Mouse (Mus musculus): ENCODE data around the gene Tapbpl. TPM values are rescaled to one million over a fixed set of nuclear protein-coding genes. Genes with fewer than 3 reads are reported as not detected.

Tapbpl gene
- polyA plus RNA-seq, 1 experiment from 2014 or later, result 6.3 TPM

DNA sequence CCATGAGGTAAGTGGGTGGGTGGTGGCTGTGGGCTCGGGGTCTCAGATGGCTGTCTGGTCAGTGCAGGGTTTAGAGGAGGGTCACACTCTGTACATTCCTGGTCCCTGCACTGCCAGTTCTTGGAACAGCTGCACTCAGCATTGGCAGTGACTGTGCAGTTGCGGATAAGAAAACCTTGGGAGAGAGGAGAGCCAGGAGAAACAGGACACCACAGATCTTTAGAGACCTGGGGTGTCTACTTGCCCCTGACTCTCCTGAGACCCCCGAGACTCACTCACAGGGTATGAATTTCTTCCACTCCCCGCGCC, 2.8 kb upstream of the Tapbpl start:
- H3K4me1 ChIP-seq (replicated peaks; ENCODE audit: insufficient read depth, low read length), result 0 out of 2 replicates have a peak, but pooled peaks cover 5% of the 10 kb centered on the region
- H3K9ac ChIP-seq (ENCODE audit: low read depth, low read length), result no peak overlapping the region
- no peak overlapping the region for H3K4me2 ChIP-seq (ENCODE audit: low read length)
- ATAC-seq (replicated peaks; ENCODE audit: low FRiP score, low read depth) (no peak), DNase-seq (ENCODE audit: low spot score) (no peak)
- no peak overlapping the region for H3K4me3 ChIP-seq (replicated peaks; ENCODE audit: low read depth, low read length)
- no peaks in the 10 kb centered on the region for H3K36me3 ChIP-seq (ENCODE audit: insufficient read depth, low read length)
- no peak for TF ChIP-seq CTCF (IDR thresholded peaks at IDR 0.05; ENCODE audit: low read depth)
- H3K9me3 ChIP-seq (replicated peaks; ENCODE audit: low read length), result no peaks in the 10 kb centered on the region
- H3K27me3 ChIP-seq (ENCODE audit: insufficient read depth, low read length), result no peaks in the 10 kb centered on the region
- WGBS, result 63% methylated on average over 5 of the region's 5 CpGs
- H3K27ac ChIP-seq, result no peak overlapping the region

DNA sequence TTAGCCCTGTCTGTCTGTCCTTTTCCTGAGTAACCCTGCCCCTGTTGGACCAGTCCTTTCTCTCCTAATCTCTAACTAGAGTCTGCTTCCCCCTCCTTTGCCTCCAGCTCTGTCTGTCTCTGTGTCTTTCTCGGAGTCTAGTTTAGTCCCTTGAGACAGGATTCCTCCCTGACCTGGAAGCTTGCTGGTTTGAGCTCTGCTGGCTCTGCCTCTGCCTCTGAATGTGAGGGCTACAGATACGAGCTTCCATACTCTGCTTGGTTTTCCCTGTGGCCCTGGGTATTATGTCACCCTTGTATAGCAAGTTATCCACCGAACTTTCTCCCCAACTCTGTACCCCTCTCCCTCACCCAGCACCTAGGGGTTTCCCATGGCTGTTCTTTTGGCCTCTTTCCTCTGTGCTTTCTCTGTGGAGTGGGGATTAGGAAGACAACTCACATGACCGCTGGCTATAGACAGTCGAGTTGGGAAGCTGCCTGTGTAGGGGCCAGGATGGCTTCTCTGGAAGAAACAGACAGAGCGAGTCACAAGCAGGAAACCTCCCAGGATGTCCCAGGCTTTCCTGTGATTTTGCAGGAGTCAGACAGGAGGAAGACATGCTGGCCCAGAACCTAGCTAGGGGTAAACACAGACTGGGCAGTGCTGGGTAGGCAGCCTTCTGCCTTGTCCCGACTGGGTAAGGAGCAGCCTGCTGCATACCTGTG, 2.3 kb upstream of the Tapbpl start:
- Histone ChIP-seq H3K4me1 (replicated peaks; ENCODE audit: insufficient read depth, low read length) (0 out of 2 replicates have a peak, but pooled peaks cover 5% of the 10 kb centered on the region), H3K36me3 (ENCODE audit: insufficient read depth, low read length) (no peaks in the 10 kb centered on the region), H3K27me3 (ENCODE audit: insufficient read depth, low read length) (no peaks in the 10 kb centered on the region), H3K4me2 (ENCODE audit: low read length) (no peak overlapping the region), H3K4me3 (replicated peaks; ENCODE audit: low read depth, low read length) (no peak overlapping the region), H3K9ac (ENCODE audit: low read depth, low read length) (no peak overlapping the region), H3K27ac (no peak overlapping the region), H3K9me3 (replicated peaks; ENCODE audit: low read length) (no peaks in the 10 kb centered on the region)
- ATAC-seq (replicated peaks; ENCODE audit: low FRiP score, low read depth) (no peak), DNase-seq (ENCODE audit: low spot score) (no peak)
- 61% methylated on average over 7 of the region's 7 CpGs for WGBS
- TF ChIP-seq CTCF (IDR thresholded peaks at IDR 0.05; ENCODE audit: low read depth), result no peak

DNA sequence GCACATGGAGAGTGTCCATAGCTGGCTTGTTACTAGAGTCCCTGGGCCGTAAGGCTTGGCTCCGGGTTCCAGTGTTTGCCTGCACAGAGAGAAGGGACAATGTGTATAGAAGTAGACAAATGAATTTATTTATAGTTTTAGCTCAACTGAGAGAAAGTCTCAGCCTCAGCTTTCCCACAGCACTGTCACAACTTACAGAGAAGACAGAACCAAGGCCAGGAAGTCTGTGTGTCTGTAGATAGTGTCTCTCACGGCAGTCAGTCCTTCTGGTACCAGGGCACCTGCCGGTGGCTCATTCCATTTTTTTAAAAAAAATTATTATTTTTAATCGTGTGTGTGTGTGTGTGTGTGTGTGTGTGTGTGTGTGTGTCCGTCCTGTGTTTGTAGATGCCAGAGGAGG, 856 bp upstream of the Tapbpl start:
- Histone ChIP-seq H3K36me3 (ENCODE audit: insufficient read depth, low read length) (no peaks in the 10 kb centered on the region), H3K4me1 (replicated peaks; ENCODE audit: insufficient read depth, low read length) (0 out of 2 replicates have a peak, but pooled peaks cover 5% of the 10 kb centered on the region), H3K4me3 (replicated peaks; ENCODE audit: low read depth, low read length) (no peak overlapping the region), H3K9me3 (replicated peaks; ENCODE audit: low read length) (no peaks in the 10 kb centered on the region), H3K27me3 (ENCODE audit: insufficient read depth, low read length) (no peaks in the 10 kb centered on the region), H3K9ac (ENCODE audit: low read depth, low read length) (no peak overlapping the region), H3K27ac (0 out of 2 replicates have a peak overlapping the region, but pooled peaks have one; percentile 81), H3K4me2 (ENCODE audit: low read length) (no peak overlapping the region)
- WGBS, result 76% methylated on average over 6 of the region's 6 CpGs
- ATAC-seq (replicated peaks; ENCODE audit: low FRiP score, low read depth), result no peak
- no peak for DNase-seq (ENCODE audit: low spot score)
- TF ChIP-seq CTCF (IDR thresholded peaks at IDR 0.05; ENCODE audit: low read depth), result no peak

DNA sequence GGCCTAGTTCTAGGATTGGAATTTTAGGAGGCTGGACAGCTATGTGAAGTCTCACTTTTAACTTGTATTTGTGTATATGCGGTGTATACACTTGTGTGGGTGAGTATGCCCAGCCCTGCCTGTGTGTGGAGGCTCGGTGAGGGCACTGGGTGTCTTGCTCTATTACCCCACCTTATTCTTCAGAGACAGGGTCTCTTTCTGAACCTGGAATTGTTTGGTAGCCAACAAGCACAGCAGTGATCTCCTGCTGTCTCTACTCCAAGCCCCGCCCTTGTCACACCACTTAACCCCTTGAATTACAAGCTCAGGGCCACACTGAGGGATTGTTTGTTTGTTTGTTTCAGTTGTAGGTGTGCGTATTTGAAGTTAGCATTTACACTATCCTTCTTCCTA, 381 bp upstream of the Tapbpl start:
- WGBS, result 42% methylated on average over 4 of the region's 4 CpGs
- ATAC-seq (replicated peaks; ENCODE audit: low FRiP score, low read depth), result no peak
- 0 out of 2 replicates have a peak overlapping the region, but pooled peaks have one; percentile 81 for H3K27ac ChIP-seq

DNA sequence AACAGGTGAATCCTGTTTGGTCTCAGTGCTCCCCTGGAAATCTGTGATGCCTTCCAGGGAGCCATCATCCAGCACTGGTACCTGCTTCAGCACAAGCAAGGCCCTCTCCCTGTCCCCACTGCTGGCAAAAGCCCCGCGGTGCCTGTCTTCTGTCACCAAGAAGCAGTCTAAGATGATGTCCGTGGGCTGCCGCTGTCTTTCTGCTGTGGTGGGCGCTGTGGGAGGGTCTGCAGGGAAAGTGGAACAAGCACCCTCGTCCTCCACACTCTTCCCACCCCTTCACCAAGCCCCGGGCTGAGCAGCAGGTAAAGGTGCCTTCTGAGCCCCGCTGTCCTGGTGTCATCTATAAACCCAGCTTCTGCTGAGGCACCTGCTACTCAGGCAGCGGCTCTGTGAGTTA, 1.1 kb downstream of the Tapbpl start:
- H3K4me1 ChIP-seq (replicated peaks; ENCODE audit: insufficient read depth, low read length), result 0 out of 2 replicates have a peak, but pooled peaks cover 5% of the 10 kb centered on the region
- DNase-seq (ENCODE audit: low spot score), result no peak
- no peak for ATAC-seq (replicated peaks; ENCODE audit: low FRiP score, low read depth)
- 55% methylated on average over 9 of the region's 9 CpGs for WGBS
- no peak overlapping the region for H3K4me3 ChIP-seq (replicated peaks; ENCODE audit: low read depth, low read length)
- H3K27ac ChIP-seq, result no peak overlapping the region
- H3K36me3 ChIP-seq (ENCODE audit: insufficient read depth, low read length), result no peaks in the 10 kb centered on the region
- H3K9ac ChIP-seq (ENCODE audit: low read depth, low read length), result no peak overlapping the region
- H3K4me2 ChIP-seq (ENCODE audit: low read length), result peak overlapping the region; percentile 82; the same call in 1 of the 2 replicates
- no peak for TF ChIP-seq CTCF (IDR thresholded peaks at IDR 0.05; ENCODE audit: low read depth)
- no peaks in the 10 kb centered on the region for H3K9me3 ChIP-seq (replicated peaks; ENCODE audit: low read length)
- no peaks in the 10 kb centered on the region for H3K27me3 ChIP-seq (ENCODE audit: insufficient read depth, low read length)

More for the DNA sequence above, 381 bp upstream of the Tapbpl start:
- Histone ChIP-seq H3K4me3 (replicated peaks; ENCODE audit: low read depth, low read length) (peak overlapping the region; percentile 48), H3K9ac (ENCODE audit: low read depth, low read length) (peak overlapping the region; percentile 75), H3K27me3 (ENCODE audit: insufficient read depth, low read length) (no peaks in the 10 kb centered on the region), H3K36me3 (ENCODE audit: insufficient read depth, low read length) (no peaks in the 10 kb centered on the region), H3K9me3 (replicated peaks; ENCODE audit: low read length) (no peaks in the 10 kb centered on the region), H3K4me1 (replicated peaks; ENCODE audit: insufficient read depth, low read length) (0 out of 2 replicates have a peak, but pooled peaks cover 5% of the 10 kb centered on the region), H3K4me2 (ENCODE audit: low read length) (peak overlapping the region; percentile 82)
- TF ChIP-seq CTCF (IDR thresholded peaks at IDR 0.05; ENCODE audit: low read depth), result no peak
- DNase-seq (ENCODE audit: low spot score), result no peak

DNA sequence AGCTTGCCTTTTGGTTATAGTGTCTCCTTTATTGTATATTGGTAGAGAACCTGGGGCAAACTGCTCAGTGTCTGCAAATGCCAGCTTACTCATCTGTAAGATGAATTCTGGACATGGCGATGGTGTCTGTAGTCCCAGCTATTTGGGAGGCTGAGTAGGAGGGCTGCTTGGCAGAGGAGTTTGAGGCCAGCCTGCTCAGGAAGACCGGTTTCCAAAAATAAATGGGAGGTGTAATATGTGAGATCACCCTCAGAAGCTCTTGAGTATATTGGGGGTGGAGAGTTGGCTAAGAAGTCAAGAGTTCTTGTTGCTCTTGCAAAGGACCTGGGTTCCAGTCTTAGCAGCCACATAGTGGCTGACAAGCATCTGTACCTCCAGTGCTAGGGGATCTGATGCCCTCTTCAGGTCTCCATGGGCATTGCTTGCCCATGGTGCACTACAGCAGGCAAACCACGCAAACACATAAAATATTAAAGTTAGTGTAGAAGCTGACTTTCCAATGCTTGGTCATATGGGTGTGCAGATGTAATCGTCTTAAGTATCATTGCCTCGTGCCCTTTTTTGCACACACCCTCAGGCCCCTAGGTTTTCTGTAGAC, 6.0 kb downstream of the Tapbpl start:
- DNase-seq (ENCODE audit: low spot score), result no peak
- ATAC-seq (replicated peaks; ENCODE audit: low FRiP score, low read depth), result no peak
- H3K36me3 ChIP-seq (ENCODE audit: insufficient read depth, low read length), result no peaks in the 10 kb centered on the region
- H3K4me2 ChIP-seq (ENCODE audit: low read length), result no peak overlapping the region
- no peak overlapping the region for H3K4me3 ChIP-seq (replicated peaks; ENCODE audit: low read depth, low read length)
- peak; percentile 55; the same call in 1 of the 2 replicates for TF ChIP-seq CTCF (IDR thresholded peaks at IDR 0.05; ENCODE audit: low read depth)
- H3K9ac ChIP-seq (ENCODE audit: low read depth, low read length), result no peak overlapping the region
- no peaks in the 10 kb centered on the region for H3K27me3 ChIP-seq (ENCODE audit: insufficient read depth, low read length)
- 78% methylated on average over 5 of the region's 5 CpGs for WGBS
- H3K9me3 ChIP-seq (replicated peaks; ENCODE audit: low read length), result no peaks in the 10 kb centered on the region
- H3K4me1 ChIP-seq (replicated peaks; ENCODE audit: insufficient read depth, low read length), result 0 out of 2 replicates have a peak, but pooled peaks cover 4% of the 10 kb centered on the region
- no peak overlapping the region for H3K27ac ChIP-seq

Measured in kidney, postnatal 0 days (tissue).